Mouse (Mus musculus) megakaryocyte, embryonic 14.5 days (primary cell): ENCODE data around the gene Plcd1.

Experiments
- FLI1 ChIP-seq: IDR thresholded peaks from 2 replicates; pipeline ENCODE4 v1.6.1; 2012; ENCODE audit warnings: low read length, inconsistent platforms, mixed read lengths
- GATA1 ChIP-seq: IDR thresholded peaks from 3 replicates; pipeline ENCODE4 v1.6.1; 2012; ENCODE audit warnings: mixed read lengths, low read length, inconsistent platforms, borderline replicate concordance

DNA sequence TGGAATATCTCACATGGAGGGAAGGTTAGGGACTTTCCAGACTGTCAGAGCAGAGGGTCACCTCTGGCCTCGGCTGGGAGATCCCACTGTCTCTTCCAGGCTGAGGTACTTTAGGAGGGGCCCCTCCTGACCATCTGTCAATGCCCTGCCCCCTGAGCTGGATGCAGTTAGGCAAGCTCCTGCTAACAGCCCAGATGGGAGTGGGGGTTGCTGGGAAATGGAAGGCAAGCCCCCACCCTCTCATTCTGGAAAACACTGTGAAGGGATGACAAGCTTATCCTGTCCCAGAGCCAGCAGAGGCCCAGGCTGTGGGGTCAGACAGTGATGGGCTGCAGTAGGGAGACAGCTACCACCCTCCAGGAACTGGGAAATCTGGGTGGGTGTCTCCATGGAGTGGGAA lies 6.9 kb downstream of the Plcd1 start:
- TF ChIP-seq GATA1, result no peak
- TF ChIP-seq FLI1, result no peak
